Mouse (Mus musculus) ES-Bruce4 (cell line): Measurements from ENCODE around the gene Sbds. TPM values are rescaled to one million over a fixed set of nuclear protein-coding genes. Genes with fewer than 3 reads are reported as not detected.

Experiments
- H3K27ac ChIP-seq: 2 replicates; pipeline ENCODE4 v1.5.1; 2012; ENCODE audit warnings: low read length, inconsistent platforms; ENCODE audit not compliant: insufficient read depth
- H3K27me3 ChIP-seq: 2 replicates; pipeline ENCODE4 v1.6.1; 2012; ENCODE audit warnings: mild to moderate bottlenecking, low read length, inconsistent platforms; ENCODE audit not compliant: control insufficient read depth, poor library complexity, insufficient read depth, severe bottlenecking
- H3K36me3 ChIP-seq: 2 replicates; pipeline ENCODE4 v1.6.1; 2012; ENCODE audit warnings: inconsistent platforms, mild to moderate bottlenecking, low read length, moderate library complexity; ENCODE audit not compliant: control insufficient read depth, poor library complexity, insufficient read depth, severe bottlenecking
- H3K4me1 ChIP-seq: one replicate; pipeline ENCODE4 v1.8.1; 2011; ENCODE audit warnings: low read length; ENCODE audit not compliant: control insufficient read depth, insufficient read depth
- H3K4me3 ChIP-seq: 2 replicates; pipeline ENCODE4 v1.5.1; 2011; ENCODE audit warnings: low read depth, mild to moderate bottlenecking, low read length
- H3K9ac ChIP-seq: 2 replicates; pipeline ENCODE4 v1.6.1; 2012; ENCODE audit warnings: low read depth, mild to moderate bottlenecking, inconsistent platforms; ENCODE audit not compliant: poor library complexity, severe bottlenecking
- H3K9me3 ChIP-seq: replicated peaks from 2 replicates; pipeline ENCODE4 v1.6.1; 2012; ENCODE audit warnings: mild to moderate bottlenecking, low read length, inconsistent platforms; ENCODE audit not compliant: control insufficient read depth, poor library complexity, insufficient read depth, severe bottlenecking
- CTCF ChIP-seq: IDR thresholded peaks from one replicate; pipeline ENCODE4 v1.8.1; 2011; ENCODE audit warnings: low read depth, low read length
- EP300 ChIP-seq: IDR thresholded peaks from 2 replicates; pipeline ENCODE4 v1.6.1; 2011; ENCODE audit warnings: low read depth, low read length; ENCODE audit not compliant: insufficient read depth
- POLR2A ChIP-seq: IDR thresholded peaks from one replicate; pipeline ENCODE4 v1.8.1; 2011; ENCODE audit warnings: low read length; ENCODE audit not compliant: insufficient read depth
- polyA plus RNA-seq: library from polyadenylated mRNA; stranded (reverse); fragments of >200 nt; gene quantifications from 2 replicates; pipeline ENCODE4 v1.2.4, GENCODE M21; 2011; ENCODE audit warnings: low read depth; ENCODE audit not compliant: missing spikeins, insufficient read depth, insufficient read length

The Sbds gene
- polyA plus RNA-seq, 1 experiment, result 66.8 TPM

DNA sequence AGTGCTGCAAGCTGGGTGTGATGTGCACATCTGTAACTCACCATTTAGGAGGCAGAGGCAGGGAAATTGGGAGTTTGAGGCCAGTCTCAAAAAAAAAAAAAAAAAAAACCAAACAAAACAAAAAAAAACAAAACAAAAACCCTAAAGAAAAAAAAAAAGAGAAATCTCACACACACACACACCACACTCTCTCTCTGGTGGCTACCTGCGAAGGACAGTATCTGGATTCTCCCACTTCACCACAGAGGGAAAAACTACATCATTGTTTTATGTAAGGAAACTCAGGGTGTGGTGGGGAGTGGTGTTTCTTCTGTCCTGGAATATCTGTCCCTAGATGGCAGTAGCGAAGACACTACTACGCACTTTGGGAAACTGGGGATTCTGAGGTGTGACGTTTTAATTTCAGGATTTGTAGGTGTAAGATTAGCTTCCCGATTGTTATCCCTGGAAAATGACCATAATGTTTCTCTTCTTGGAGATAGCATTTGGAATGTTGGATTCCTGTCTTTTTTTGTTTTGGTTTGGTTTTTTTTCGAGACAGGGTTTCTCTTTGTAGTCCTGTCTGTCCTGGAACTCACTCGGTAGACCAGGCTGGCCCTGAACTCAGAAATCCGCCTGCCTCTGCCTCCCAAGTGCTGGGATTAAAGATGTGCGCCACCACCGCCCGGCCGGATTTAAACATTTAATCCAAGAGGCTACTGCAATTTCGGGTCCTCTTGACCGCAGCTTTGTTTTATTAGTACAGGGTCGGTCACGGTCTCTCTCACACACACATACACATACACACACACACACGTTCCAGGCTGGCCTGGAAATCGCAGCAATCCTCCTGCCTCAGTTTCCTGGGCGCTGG, 940 bp downstream of the Sbds start:
- Histone ChIP-seq H3K4me3 (peak overlapping the region; percentile 95), H3K27me3 (no peaks in the 10 kb centered on the region), H3K27ac (peak overlapping the region; percentile 24), H3K4me1 (no peaks in the 10 kb centered on the region), H3K9ac (peak overlapping the region; percentile 83), H3K36me3 (peaks cover 38% of the 10 kb centered on the region), H3K9me3 (no peaks in the 10 kb centered on the region)
- TF ChIP-seq POLR2A, result no peak
- no peak for TF ChIP-seq CTCF
- no peak for TF ChIP-seq EP300

DNA sequence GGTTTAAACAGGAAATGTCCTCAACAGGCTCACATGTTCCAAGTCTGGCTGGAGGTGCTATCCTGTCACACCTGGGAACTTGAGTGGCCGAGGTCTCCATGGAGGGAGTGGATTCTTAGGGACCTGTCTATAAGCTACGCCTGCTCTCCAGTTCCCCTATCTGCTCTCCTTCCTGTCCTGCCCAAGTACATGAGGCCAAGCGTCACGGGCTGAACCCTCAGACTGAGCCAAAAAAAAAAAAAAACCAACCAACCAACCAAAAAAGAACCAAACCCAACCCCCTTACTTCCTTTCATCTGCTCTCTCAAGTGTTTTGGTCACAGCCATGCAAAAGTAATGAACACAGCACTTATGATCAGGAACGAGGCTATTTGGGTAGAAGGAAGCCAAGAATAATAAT, 7.5 kb downstream of the Sbds start:
- Histone ChIP-seq H3K27me3 (no peaks in the 10 kb centered on the region), H3K4me3 (no peak overlapping the region), H3K9ac (no peak overlapping the region), H3K36me3 (peaks cover 81% of the 10 kb centered on the region), H3K9me3 (no peaks in the 10 kb centered on the region), H3K4me1 (no peaks in the 10 kb centered on the region), H3K27ac (no peak overlapping the region)
- TF ChIP-seq EP300 (no peak), POLR2A (no peak), CTCF (no peak)

GRCm38 (mm10) chr5:130241426-130241825, 13.9 kb downstream of the Sbds start:
- Histone ChIP-seq H3K27ac (no peak overlapping the region), H3K4me1 (no peaks in the 10 kb centered on the region), H3K36me3 (peaks cover 70% of the 10 kb centered on the region), H3K9me3 (no peaks in the 10 kb centered on the region), H3K9ac (no peak overlapping the region), H3K27me3 (no peaks in the 10 kb centered on the region), H3K4me3 (no peak overlapping the region)
- TF ChIP-seq EP300 (no peak), POLR2A (no peak), CTCF (no peak)

- no peak overlapping the region for H3K27ac ChIP-seq
- TF ChIP-seq CTCF (no peak), POLR2A (no peak), EP300 (no peak)
- no peaks in the 10 kb centered on the region for H3K9me3 ChIP-seq
- H3K9ac ChIP-seq, result no peak overlapping the region
- peaks cover 73% of the 10 kb centered on the region for H3K36me3 ChIP-seq
- H3K27me3 ChIP-seq, result no peaks in the 10 kb centered on the region
- no peaks in the 10 kb centered on the region for H3K4me1 ChIP-seq
- H3K4me3 ChIP-seq, result no peak overlapping the region
These were observed 15.5 kb downstream of the Sbds start for GRCm38 (mm10) chr5:130239856-130240255.

DNA sequence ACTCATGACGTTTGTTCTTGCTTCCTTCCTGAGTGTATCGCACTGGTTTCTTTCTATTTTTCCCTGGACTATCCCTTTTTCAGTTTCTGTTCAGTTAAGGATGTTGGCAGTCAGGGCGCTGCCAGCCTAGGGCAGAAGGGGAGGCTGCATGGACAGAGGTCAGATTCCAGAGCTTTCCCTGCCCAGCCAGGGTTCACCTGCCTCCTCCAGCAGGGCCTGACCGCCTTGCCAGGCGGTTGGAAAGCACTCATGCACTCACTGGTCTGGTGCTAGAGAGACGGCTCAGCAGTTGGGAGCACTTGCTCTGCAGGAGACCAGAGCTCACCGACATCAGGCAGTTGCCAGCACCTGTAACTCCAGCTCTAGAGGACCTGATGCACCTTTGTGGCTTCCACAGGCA, 16.1 kb downstream of the Sbds start:
- H3K36me3 ChIP-seq, result peaks cover 73% of the 10 kb centered on the region
- H3K27ac ChIP-seq, result no peak overlapping the region
- TF ChIP-seq EP300, result no peak
- no peak for TF ChIP-seq POLR2A
- no peak for TF ChIP-seq CTCF
- no peak overlapping the region for H3K9ac ChIP-seq
- no peaks in the 10 kb centered on the region for H3K9me3 ChIP-seq
- no peaks in the 10 kb centered on the region for H3K27me3 ChIP-seq
- no peak overlapping the region for H3K4me3 ChIP-seq
- no peaks in the 10 kb centered on the region for H3K4me1 ChIP-seq

- Histone ChIP-seq H3K27ac (no peak overlapping the region), H3K9me3 (no peaks in the 10 kb centered on the region), H3K27me3 (no peaks in the 10 kb centered on the region), H3K36me3 (peaks cover 80% of the 10 kb centered on the region), H3K4me3 (no peak overlapping the region), H3K9ac (no peak overlapping the region), H3K4me1 (no peaks in the 10 kb centered on the region)
- TF ChIP-seq EP300 (no peak), POLR2A (no peak), CTCF (no peak)
These were observed 19.0 kb downstream of the Sbds start for GRCm38 (mm10) chr5:130236302-130236701.
